In the genomic region with DNA sequence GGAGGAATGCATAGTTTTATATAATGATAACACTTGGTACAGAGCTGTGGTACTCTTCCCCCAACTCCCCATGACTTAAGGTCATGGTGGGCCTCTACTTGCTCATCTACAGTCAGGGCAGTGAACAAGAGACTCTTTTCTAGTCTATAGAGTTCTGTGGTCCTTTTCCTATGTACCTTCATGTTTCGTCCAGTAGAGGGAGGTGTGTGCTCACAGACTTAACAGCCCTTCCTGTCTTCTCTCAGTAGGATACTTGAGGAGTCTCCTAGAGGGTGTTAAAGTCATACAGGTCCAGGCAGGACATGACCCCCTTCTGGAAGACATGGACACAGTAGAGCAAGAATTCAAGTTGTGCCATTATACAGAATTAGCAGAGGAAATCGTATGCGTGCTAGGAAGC, we compare ENCODE assay signal across 7 mouse cellular contexts.
A peak's percentile ranks its signal among the peaks of the same experiment; 100 is the strongest.
DNase-seq lines count a peak whose midpoint lies in the region; ATAC-seq and TF ChIP-seq lines count a peak whose summit lies in the region.

No protein-coding gene starts in this region.

- no peaks in the 10 kb centered on the region for H3K27me3 ChIP-seq in liver, adult 2 months (ENCODE audit: control insufficient read depth, insufficient read depth, low read length)
- H3K27me3 ChIP-seq in liver, embryonic 14.5 days (ENCODE audit: control insufficient read depth, insufficient read depth, low read length): no peaks in the 10 kb centered on the region
- no peaks in the 10 kb centered on the region for H3K27me3 ChIP-seq in splenic B cell, adult 2 months (ENCODE audit: control insufficient read depth, insufficient read depth, low read length, poor library complexity, severe bottlenecking)

- H3K36me3 ChIP-seq in liver, adult 2 months (ENCODE audit: control insufficient read depth, insufficient read depth, low read length): no peaks in the 10 kb centered on the region
- no peaks in the 10 kb centered on the region for H3K36me3 ChIP-seq in liver, embryonic 14.5 days (replicated peaks; ENCODE audit: control insufficient read depth, insufficient read depth, low read depth)
- no peaks in the 10 kb centered on the region for H3K36me3 ChIP-seq in splenic B cell, adult 2 months (ENCODE audit: control insufficient read depth, insufficient read depth, low read length, poor library complexity, severe bottlenecking)

- no peak for TF ChIP-seq POLR2A in liver, adult 2 months (IDR thresholded peaks at IDR 0.05; ENCODE audit: extremely low read depth, insufficient read depth, low read length)

- H3K79me2 ChIP-seq in liver, adult 2 months (ENCODE audit: control insufficient read depth, insufficient read depth, low read length): no peaks in the 10 kb centered on the region

- DNase-seq in liver, adult 2 months (ENCODE audit: extremely low read depth, low read depth, low spot score): peak; percentile 12
- no peak for DNase-seq in liver
- DNase-seq in c-Kit-positive CD71-negative TER-119-negative erythroid progenitor cells, embryonic 14.5 days (ENCODE audit: low read depth): peak; percentile 24
- DNase-seq in heart, postnatal 4 days: peak; percentile 21
- DNase-seq in liver, embryonic 14.5 days (ENCODE audit: low read depth in 3 of 3, low spot score in 3 of 3): no peak
- peak; percentile 2 for DNase-seq in splenic B cell, adult 2 months (ENCODE audit: low read depth, low spot score)
- DNase-seq in T-cell, adult 2 months (ENCODE audit: low spot score): no peak

- H3K9me3 ChIP-seq in liver, embryonic 14.5 days (ENCODE audit: control insufficient read depth, low read length): no peaks in the 10 kb centered on the region

- H3K4me1 ChIP-seq in liver, adult 2 months (ENCODE audit: control insufficient read depth, insufficient read depth, low read length): no peaks in the 10 kb centered on the region; the same call in 1 of the 2 replicates
- H3K4me1 ChIP-seq in liver, embryonic 14.5 days (replicated peaks; ENCODE audit: control insufficient read depth in 2 of 2, insufficient read depth in 2 of 2, low read length in 1 of 2): no peaks in the 10 kb centered on the region

- no peak overlapping the region for H3K27ac ChIP-seq in liver, adult 2 months (replicated peaks; ENCODE audit: insufficient read depth, low read depth, low read length)
- no peak overlapping the region for H3K27ac ChIP-seq in liver, embryonic 14.5 days

- H3K4me3 ChIP-seq in liver, adult 2 months (ENCODE audit: insufficient read depth, low read depth, low read length): no peak overlapping the region
- no peak overlapping the region for H3K4me3 ChIP-seq in liver, embryonic 14.5 days (ENCODE audit: insufficient read depth in 1 of 2, low read depth in 2 of 2, low read length in 2 of 2)

- no peak overlapping the region for H3K9ac ChIP-seq in liver, adult 2 months (ENCODE audit: low read depth, low read length)
- H3K9ac ChIP-seq in liver, embryonic 14.5 days (replicated peaks): no peak overlapping the region

- no peak overlapping the region for H3K4me2 ChIP-seq in liver, embryonic 14.5 days (ENCODE audit: low read depth)

- TF ChIP-seq EP300 in liver, embryonic 14.5 days (IDR thresholded peaks at IDR 0.05; ENCODE audit: low read depth): no peak

- TF ChIP-seq CTCF in liver, adult 2 months (IDR thresholded peaks at IDR 0.05; ENCODE audit: low read depth, low read length): peak; percentile 32; the same call in 1 of the 2 replicates
- peak; percentile 50 for TF ChIP-seq CTCF in liver, embryonic 14.5 days (IDR thresholded peaks at IDR 0.05; ENCODE audit: low read depth)

- ATAC-seq in liver, embryonic 14.5 days (ENCODE audit: insufficient read depth): no peak

- WGBS in liver, adult 2 months: 46% methylated on average over 3 of the region's 3 CpGs
- 40% methylated on average over 3 of the region's 3 CpGs for WGBS in liver, embryonic 14.5 days (ENCODE audit: insufficient replicate concordance)

Comparison
In these comparisons a context has a peak if more than half of its experiments do, and no peak if none do; other contexts are left out.
1. DNase-seq: peak in liver, adult 2 months (single experiment), c-Kit-positive CD71-negative TER-119-negative erythroid progenitor cells, embryonic 14.5 days (single experiment), heart, postnatal 4 days (single experiment) and splenic B cell, adult 2 months (single experiment); none in liver (single experiment), liver, embryonic 14.5 days (0 of 3) and T-cell, adult 2 months (single experiment).